Mouse (Mus musculus): ENCODE measurements around the gene Tmem150c.

Gene Tmem150c

GRCm38 (mm10) chr5:100096955-100097354 lies 62.7 kb downstream of the Tmem150c start:
- no peak for DNase-seq (ENCODE audit: low spot score in 2 of 2)

DNA sequence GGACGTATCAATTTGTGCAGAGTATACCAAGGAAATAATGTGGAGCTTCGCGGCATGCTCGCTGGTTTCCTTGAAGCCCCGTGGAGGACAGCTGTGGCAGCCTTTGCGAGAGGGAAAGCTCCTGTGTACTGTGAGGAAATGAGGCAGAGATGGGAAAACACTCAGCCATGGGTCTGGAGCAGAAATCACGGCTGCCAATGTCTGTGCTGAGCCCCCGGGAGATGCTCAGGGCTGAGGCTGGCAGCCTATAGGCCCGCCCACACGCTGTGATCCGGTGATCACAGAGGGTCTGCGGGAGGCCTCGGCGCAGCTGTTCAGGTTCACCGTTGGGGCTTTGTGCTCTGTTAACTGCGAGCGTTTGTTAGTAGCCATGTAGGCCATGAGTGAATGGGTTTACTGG lies 68.0 kb downstream of the Tmem150c start:
- no peak for DNase-seq (ENCODE audit: low spot score in 2 of 2)

- no peak for DNase-seq (ENCODE audit: low spot score in 2 of 2)
Measured at GRCm38 (mm10) chr5:100091263-100091594, 68.4 kb downstream of the Tmem150c start.

GRCm38 (mm10) chr5:100090515-100091262 lies 68.9 kb downstream of the Tmem150c start:
- no peak for DNase-seq (ENCODE audit: low spot score in 2 of 2)

DNA sequence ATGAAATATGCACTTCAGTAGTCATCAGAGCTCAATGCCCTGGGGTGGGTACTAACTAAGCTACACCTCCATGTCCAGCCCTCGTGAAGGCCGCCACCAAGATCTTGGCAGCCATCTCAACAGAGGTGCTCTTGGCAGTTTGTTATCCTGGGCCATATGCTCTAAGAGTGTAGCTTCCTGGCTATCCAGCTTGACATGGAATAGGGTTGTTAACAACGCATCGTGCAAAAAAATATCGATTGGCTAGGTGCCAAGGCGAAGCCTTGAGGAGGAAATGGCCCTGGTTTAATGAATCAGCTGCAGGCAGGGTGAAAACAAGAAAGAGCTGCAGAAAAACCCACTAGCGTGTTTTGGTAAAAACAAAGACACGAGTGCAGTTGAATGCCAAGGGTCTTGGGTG lies 74.5 kb downstream of the Tmem150c start:
- DNase-seq (ENCODE audit: low spot score in 2 of 2): no peak

DNA sequence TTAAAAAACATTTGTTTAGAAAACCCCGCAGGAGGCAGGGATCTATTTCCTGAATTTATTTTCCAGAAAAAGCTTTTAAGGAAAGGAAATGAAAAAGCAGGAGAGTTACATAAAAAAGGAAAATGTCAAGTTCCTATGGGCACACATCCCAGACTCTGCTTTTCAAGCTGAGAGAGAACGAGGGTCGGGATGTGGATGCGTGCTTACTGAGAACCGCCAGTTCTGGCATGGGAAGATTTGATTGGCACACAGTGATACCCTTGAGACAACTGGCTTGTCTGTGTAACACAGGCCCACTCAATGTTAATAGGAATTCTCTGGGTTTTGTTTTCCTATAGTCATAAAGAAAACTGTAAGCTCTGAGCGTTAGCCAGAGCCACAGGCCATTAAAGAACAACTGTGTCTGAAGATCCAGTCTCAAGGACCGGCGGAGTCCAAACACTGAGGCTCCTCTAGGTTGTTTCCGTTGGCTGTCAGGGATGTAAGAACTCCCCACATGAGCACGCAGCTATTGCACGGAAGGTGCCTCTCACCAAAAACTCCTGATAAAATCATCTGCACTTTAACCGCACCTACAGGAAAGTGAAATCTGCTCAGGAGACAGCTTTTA lies 75.5 kb downstream of the Tmem150c start:
- DNase-seq (ENCODE audit: low spot score in 2 of 2): no peak

GRCm38 (mm10) chr5:100082006-100082405 lies 77.6 kb downstream of the Tmem150c start:
- DNase-seq (ENCODE audit: low spot score in 2 of 2): peak in 1 of 2 experiments; percentile 8

DNA sequence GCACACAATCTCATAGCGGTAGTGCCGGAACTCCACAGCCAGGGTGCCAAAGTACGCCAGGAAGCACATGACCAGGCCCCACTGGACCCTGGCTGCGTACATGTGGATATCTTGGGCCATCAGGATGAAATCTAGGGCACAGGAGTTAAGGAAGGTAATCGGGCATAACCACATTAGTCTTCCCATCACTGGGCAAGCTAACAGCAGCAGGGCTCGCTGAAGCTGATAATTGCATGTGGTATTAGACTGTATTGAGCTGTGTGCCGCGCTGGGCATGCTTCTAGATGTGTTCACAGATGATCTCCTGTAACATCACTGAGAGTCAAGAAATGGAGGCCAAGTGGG lies 79.7 kb downstream of the Tmem150c start:
- no peak for DNase-seq (ENCODE audit: low spot score in 2 of 2)

- no peak for DNase-seq (ENCODE audit: low spot score in 2 of 2)
Measured at GRCm38 (mm10) chr5:100079040-100079930, 80.3 kb downstream of the Tmem150c start.

DNA sequence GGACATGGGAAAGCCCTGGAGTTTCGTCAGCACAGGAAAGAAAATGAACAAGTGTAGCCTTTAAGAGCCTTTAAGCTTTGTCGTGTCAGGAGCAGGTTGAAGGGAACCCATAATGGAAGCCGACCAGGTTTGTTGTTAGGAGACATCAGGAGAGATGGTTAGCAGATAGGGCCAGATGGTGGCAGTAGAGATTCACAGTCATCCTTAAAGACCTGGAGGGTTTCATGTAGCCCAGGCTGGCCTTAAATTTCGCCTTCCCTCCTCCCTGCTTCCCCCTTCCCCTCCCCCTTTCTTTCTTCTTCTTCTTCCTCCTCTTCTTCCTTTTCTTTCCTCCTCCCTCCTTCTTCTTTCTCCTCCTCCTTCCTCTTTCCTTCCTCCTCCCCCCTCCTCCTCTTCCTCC lies 85.0 kb downstream of the Tmem150c start:
- DNase-seq (ENCODE audit: low spot score in 2 of 2): no peak

DNA sequence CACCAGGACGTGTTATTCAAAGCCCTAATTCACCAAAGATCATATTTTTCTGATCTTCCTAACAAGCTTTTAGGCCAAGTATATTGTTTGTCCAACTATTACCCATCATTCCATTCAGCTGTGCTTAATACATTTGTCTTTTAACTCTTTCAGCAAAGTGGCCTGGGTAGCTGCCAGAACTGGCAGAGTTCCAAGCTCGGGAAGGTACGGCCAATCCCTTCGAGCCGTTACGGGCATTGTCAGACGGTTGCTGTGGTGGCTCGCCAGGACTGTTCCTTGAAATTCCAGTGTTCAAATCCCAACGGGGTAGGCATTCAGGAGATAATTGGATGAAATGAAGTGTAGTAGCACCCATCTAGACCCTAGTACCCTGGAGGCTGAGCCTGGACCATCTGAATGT lies 87.1 kb downstream of the Tmem150c start:
- DNase-seq (ENCODE audit: low spot score in 2 of 2): no peak

DNA sequence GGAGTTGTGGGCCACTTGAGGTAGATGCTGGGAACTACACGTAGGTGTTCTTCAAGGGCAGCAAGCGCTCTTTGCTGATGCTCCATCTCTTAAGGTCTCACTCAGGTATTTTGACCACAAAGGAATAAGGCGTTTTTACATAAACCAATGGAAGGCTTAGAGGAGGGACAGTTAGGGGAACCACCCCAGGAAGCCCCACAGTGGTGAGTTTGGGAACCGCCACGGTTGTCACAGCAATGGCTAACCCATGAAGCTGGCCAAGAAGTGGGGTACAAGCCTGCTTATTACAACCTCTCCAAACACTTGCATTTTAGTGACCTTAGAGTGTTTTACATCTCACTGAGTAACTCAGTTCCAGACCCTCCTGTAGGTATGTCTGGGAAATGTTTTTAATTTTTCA lies 88.1 kb downstream of the Tmem150c start:
- DNase-seq (ENCODE audit: low spot score in 2 of 2): no peak

GRCm38 (mm10) chr5:100070255-100070654 lies 89.4 kb downstream of the Tmem150c start:
- DNase-seq (ENCODE audit: low spot score in 2 of 2): peak; percentile 60

GRCm38 (mm10) chr5:100069526-100069925 lies 90.1 kb downstream of the Tmem150c start:
- DNase-seq (ENCODE audit: low spot score in 2 of 2): no peak

DNA sequence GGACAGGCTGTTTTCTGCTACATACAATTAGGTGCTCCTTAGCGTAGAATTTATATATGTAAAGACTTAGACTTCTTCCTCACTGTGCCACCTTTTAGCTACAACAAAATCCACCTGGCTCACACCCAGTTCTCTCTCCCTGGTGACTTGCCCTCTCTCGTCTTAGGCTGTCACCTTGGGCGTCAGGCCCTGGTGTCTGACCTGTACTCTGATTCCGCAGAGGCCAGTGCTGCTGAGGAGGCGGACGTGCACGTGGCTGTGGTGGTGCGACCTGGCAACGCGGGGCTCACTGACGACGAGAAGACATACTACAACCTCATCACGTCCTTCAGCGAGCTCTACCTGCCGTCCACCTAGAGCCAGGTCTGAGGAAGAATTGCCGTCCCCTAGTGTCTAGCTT lies 92.0 kb downstream of the Tmem150c start:
- no peak for DNase-seq (ENCODE audit: low spot score in 2 of 2)

GRCm38 (mm10) chr5:100060876-100061275 lies 98.7 kb downstream of the Tmem150c start:
- no peak for DNase-seq (ENCODE audit: low spot score in 2 of 2)

GRCm38 (mm10) chr5:100059326-100059725 lies 100.3 kb downstream of the Tmem150c start:
- DNase-seq (ENCODE audit: low spot score in 2 of 2): no peak

GRCm38 (mm10) chr5:100058729-100059128 lies 100.9 kb downstream of the Tmem150c start:
- no peak for DNase-seq (ENCODE audit: low spot score in 2 of 2)

- no peak for DNase-seq (ENCODE audit: low spot score in 2 of 2)
Measured at GRCm38 (mm10) chr5:100057461-100058209, 102.0 kb downstream of the Tmem150c start.

DNA sequence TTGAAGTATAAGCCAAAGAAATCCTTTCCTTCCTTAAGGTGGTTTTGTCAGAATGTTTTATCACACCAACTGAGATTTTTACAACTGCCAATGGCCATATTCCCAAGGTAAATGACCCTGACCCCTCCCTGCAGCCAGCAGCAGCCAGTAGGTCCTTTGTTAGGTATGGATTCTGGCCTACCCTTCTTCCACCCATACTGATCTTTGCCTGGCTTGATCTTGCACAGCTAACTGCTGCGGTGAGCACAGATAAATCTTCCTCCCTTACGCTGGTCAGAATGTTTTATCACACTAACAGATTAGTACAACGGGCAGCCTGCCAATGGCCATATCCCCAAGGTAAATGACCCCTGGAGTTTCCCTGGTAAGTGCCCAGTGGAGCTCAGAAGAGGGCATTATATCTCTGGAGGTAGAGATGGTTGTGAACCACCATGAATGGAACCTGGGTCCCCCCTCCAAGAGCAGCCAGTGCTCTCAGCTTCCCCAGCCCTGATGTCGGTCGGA lies 103.7 kb downstream of the Tmem150c start:
- no peak for DNase-seq (ENCODE audit: low spot score in 2 of 2)

DNA sequence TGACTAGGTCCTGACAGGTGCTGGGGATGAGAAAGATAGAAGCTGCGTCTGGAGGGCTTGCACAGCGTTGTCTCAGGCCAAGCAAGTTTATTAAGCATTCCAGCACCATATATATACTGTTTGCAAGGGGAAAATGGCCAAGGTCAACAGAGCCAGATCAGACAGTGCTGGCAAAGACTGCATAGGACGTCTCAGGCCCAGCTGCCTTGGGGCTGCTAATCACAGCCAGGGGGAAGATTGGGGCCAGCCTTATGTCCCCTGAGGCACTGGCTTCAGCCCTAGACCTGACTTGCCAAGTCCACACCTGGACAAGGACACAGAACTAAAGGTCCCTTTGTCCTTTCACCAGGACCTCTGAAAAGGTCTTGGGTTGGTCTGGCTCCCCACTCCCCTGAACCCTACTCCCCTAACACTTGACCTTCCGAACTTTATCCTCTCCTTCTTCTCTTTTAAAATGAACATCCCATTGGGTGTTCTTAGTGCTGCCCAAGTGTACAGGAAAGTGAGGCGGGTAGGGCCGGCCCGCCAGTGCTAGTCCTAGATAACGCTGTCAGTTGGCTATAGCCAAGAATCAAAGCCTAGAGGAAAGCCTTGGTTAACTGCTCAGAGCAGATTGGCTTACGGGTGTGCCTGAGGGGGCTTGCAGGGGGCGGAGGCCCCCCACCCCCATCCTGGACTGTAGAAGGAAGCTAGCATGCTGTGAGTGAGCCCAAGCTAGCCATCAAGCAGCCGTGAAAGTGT lies 104.6 kb downstream of the Tmem150c start:
- no peak for DNase-seq (ENCODE audit: low spot score in 2 of 2)
